Mouse (Mus musculus) ES-E14 (cell line): Measurements from ENCODE around the gene Castor2. TPM values are rescaled to one million over a fixed set of nuclear protein-coding genes. Genes with fewer than 3 reads are reported as not detected.

Experiments
- DNase-seq: peaks from one replicate; pipeline ENCODE4 v3.0.0-alpha.2; 2013; ENCODE audit warnings: low read depth, low spot score
- H3K27ac ChIP-seq: 2 replicates; pipeline ENCODE4 v1.5.1; 2012; ENCODE audit warnings: low read depth, mild to moderate bottlenecking, low read length, moderate library complexity, mixed read lengths; ENCODE audit not compliant: poor library complexity, insufficient read depth, severe bottlenecking
- H3K36me3 ChIP-seq: 2 replicates; pipeline ENCODE4 v1.6.1; 2012; ENCODE audit warnings: mild to moderate bottlenecking, low read length, moderate library complexity, mixed read lengths; ENCODE audit not compliant: control insufficient read depth, poor library complexity, insufficient read depth, severe bottlenecking
- H3K4me1 ChIP-seq, 2 experiments: fragments of 150-350 bp in 1 of 2; sonication (generic) in 1 of 2; 2 replicates each; pipeline ENCODE4 v1.6.1; 2012; ENCODE audit warnings: low read length in 2 of 2, mild to moderate bottlenecking in 1 of 2, mixed read lengths in 1 of 2; ENCODE audit not compliant: control insufficient read depth in 2 of 2, insufficient read depth in 2 of 2, poor library complexity in 1 of 2
- H3K4me3 ChIP-seq, 2 experiments: fragments of 150-350 bp in 1 of 2; sonication (generic) in 1 of 2; 2 replicates each; pipeline ENCODE4 v1.5.1; 2012; ENCODE audit warnings: low read length in 2 of 2, low read depth in 1 of 2, mild to moderate bottlenecking in 1 of 2, mixed read lengths in 1 of 2; ENCODE audit not compliant: insufficient read depth in 1 of 2, poor library complexity in 1 of 2, severe bottlenecking in 1 of 2
- H3K9ac ChIP-seq: 2 replicates; pipeline ENCODE4 v1.6.1; 2012; ENCODE audit warnings: low read depth, mild to moderate bottlenecking, low read length, mixed read lengths; ENCODE audit not compliant: poor library complexity, insufficient read depth, severe bottlenecking
- H3K9me3 ChIP-seq: fragments of 150-350 bp; sonication (generic); 2 replicates; pipeline ENCODE4 v1.6.1; 2012; ENCODE audit warnings: low read depth, mild to moderate bottlenecking, low read length; ENCODE audit not compliant: control insufficient read depth, insufficient read depth
- CHD2 ChIP-seq: IDR thresholded peaks from 2 replicates; pipeline ENCODE4 v1.6.1; 2014; ENCODE audit warnings: mild to moderate bottlenecking, low read depth, low read length, inconsistent platforms
- HCFC1 ChIP-seq: IDR thresholded peaks from 2 replicates; pipeline ENCODE4 v1.6.1; 2012; ENCODE audit warnings: low read length, inconsistent platforms, borderline replicate concordance; ENCODE audit not compliant: insufficient read depth
- MAFK ChIP-seq: IDR thresholded peaks from 2 replicates; pipeline ENCODE4 v1.6.1; 2014; ENCODE audit warnings: mild to moderate bottlenecking, low read depth, low read length, inconsistent platforms; ENCODE audit not compliant: insufficient read depth
- ZC3H11A ChIP-seq: IDR thresholded peaks from 2 replicates; pipeline ENCODE4 v1.6.1; 2012; ENCODE audit warnings: low read depth, mild to moderate bottlenecking, inconsistent platforms, low read length, borderline replicate concordance
- ZNF384 ChIP-seq: IDR thresholded peaks from 2 replicates; pipeline ENCODE4 v1.6.1; 2012; ENCODE audit warnings: low read depth, low read length, inconsistent platforms
- in situ Hi-C, 2 experiments: fragments of 600-800 bp; cut with MboI; formaldehyde crosslinking; loops; one replicate each; pipeline ENCODE4 v1.15.1; 2025; ENCODE audit warnings: low sequenced_read_pairs in 2 of 2, inconsistent platforms in 1 of 2; ENCODE audit not compliant: unreplicated experiment in 2 of 2
- total RNA-seq: library from RNA; depleted of rRNA; stranded (reverse); fragments of 300-350 nt; gene quantifications from 2 replicates; pipeline ENCODE4 v1.2.3, GENCODE M21; 2012; rRNA removed

Castor2 gene
- total RNA-seq, 1 experiment = 2.2 TPM

- H3K27ac ChIP-seq = no peak overlapping the region
- TF ChIP-seq HCFC1 (no peak), ZNF384 (peak; percentile 36; the same call in 1 of the 2 replicates)
- H3K4me1 ChIP-seq = peaks cover 0 to 2% of the 10 kb centered on the region in 2 experiments; a peak in 1 of 4 replicates
- no peak overlapping the region for H3K4me3 ChIP-seq
- DNase-seq = no peak
- in situ Hi-C loops = loop anchor here in 1 of 2 experiments (10.0 kb wide), 2 partner anchors 156 to 276 kb away; no protein-coding TSS in a partner anchor
- no peaks in the 10 kb centered on the region for H3K36me3 ChIP-seq
- no peaks in the 10 kb centered on the region for H3K9me3 ChIP-seq
- H3K9ac ChIP-seq = 0 out of 2 replicates have a peak overlapping the region, but pooled peaks have one; percentile 16
Measured at GRCm38 (mm10) chr5:134188571-134188970, 89.1 kb downstream of the Castor2 start.

DNA sequence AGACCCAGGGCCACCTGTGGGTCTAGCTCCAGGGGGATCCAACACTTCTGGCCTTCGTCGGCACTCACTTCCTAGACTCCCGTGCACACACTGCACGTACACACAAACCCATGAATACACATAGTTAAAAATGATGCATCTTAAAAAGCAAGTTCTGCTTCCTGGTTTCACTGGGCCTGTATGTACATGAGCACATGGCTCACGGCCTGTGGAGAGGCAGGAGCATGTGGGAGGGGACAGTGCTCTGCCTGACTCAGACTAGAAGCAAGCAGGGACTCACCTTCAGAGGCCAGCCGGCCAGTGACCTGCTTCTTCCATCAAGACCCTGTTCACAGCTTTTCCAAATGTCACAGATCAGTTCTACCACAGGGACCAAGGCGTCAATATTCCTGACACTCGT, 94.2 kb downstream of the Castor2 start:
- no peaks in the 10 kb centered on the region for H3K9me3 ChIP-seq
- no peak for DNase-seq
- peaks cover 3% of the 10 kb centered on the region; the same call in 1 of the 2 replicates for H3K36me3 ChIP-seq
- no peak for TF ChIP-seq ZNF384
- no peak for TF ChIP-seq HCFC1
- no peak for TF ChIP-seq CHD2
- no peak for TF ChIP-seq ZC3H11A
- TF ChIP-seq MAFK = no peak
- H3K4me3 ChIP-seq = no peak overlapping the region
- in situ Hi-C loops = no loop called here
- H3K27ac ChIP-seq = no peak overlapping the region
- H3K9ac ChIP-seq = no peak overlapping the region
- no peaks in the 10 kb centered on the region for H3K4me1 ChIP-seq

Other genes with a start within 250 kb of the Castor2 start
- 26.0 and 30.9 TPM in 2 replicates for gene Rcc1l, start 77.1 kb downstream of the Castor2 start, total RNA-seq
- gene Gtf2ird2, start 84.3 kb downstream of the Castor2 start, total RNA-seq = 2.2 and 2.3 TPM in 2 replicates
- 0.16 and 0.67 TPM in 2 replicates for gene Ncf1, start 129.9 kb downstream of the Castor2 start, total RNA-seq
- 64.3 and 81.0 TPM in 2 replicates for gene Gtf2i, start 215.0 kb downstream of the Castor2 start, total RNA-seq